Mouse (Mus musculus) bone marrow, adult 2 months (tissue): ENCODE data around the gene Ang6.

Source experiments
- CTCF ChIP-seq: fragments of 200-500 bp; IDR thresholded peaks from 2 replicates; pipeline ENCODE4 v1.5.1; 2011; ENCODE audit warnings: low read length, control low read depth; ENCODE audit not compliant: control insufficient read depth, insufficient read depth
- POLR2A ChIP-seq: fragments of 200-500 bp; IDR thresholded peaks from 2 replicates; pipeline ENCODE4 v1.6.1; 2011; ENCODE audit warnings: low read depth, mild to moderate bottlenecking, control low read depth, low read length, borderline replicate concordance; ENCODE audit not compliant: control insufficient read depth

DNA sequence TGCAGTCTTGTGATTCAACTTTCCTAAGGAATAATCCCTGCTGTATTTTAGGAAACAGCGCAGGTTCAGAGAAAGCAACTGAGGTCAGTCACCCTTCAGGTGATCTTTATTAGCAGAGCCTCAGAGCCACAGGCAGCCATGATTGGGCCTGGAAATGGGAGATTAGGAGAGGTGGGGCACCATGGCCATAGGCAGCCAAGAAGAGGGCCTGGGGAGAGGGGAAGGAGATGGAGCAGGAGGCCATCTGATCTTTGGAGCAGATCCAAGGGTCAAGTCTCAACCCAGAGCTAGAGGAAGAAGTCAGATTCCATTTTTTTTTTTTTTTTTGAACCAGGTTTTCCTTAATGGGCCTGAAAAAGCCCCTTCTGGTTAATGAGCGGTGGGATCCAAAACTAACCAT lies 15.9 kb downstream of the Ang6 start:
- TF ChIP-seq POLR2A, result no peak
- no peak for TF ChIP-seq CTCF
